Comparison of ENCODE assay signal across 19 mouse cellular contexts in the genomic region with DNA sequence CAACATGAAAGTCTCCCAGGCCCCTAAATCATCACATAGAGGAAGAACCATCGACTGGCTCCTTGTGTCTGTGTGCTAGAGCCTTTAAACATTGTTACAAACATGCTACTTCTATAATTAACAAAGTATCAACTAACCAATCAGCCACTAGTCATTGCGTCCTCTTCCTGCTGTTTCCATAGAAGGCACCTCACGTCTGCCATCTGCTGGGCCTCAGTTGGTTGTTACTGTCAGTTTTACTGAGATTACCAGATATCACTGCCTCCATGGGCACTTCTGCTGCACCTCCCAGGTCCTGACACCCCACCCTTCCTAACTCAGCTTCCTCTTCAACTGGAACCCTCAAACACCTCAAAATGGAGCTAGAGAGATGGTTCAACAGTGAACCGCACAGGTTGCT.
A peak's percentile ranks its signal among the peaks of the same experiment; 100 is the strongest.
DNase-seq lines count a peak whose midpoint lies in the region; ATAC-seq and TF ChIP-seq lines count a peak whose summit lies in the region.
"Had no signal": no experiment of that assay in that cellular context is flagged by ENCODE, and none has a peak within 500 bp of the region (broad histone marks: within the 10 kb centered on the region; RNA-seq: fewer than 3 reads in every experiment).

No protein-coding gene starts in this region.

- TF ChIP-seq POLR2A in CH12.LX (IDR thresholded peaks at IDR 0.05; ENCODE audit: low read depth, low read length): no peak

- H3K36me3 ChIP-seq in forebrain, postnatal 0 days (ENCODE audit: insufficient read depth): no peaks in the 10 kb centered on the region
- no peaks in the 10 kb centered on the region for H3K36me3 ChIP-seq in forebrain, embryonic 10.5 days (replicated peaks)
- H3K36me3 ChIP-seq in liver, embryonic 14.5 days (replicated peaks; ENCODE audit: control insufficient read depth, insufficient read depth, low read depth): no peaks in the 10 kb centered on the region
- H3K36me3 ChIP-seq in liver, embryonic 12.5 days: no peaks in the 10 kb centered on the region
- H3K36me3 ChIP-seq in CH12.LX (replicated peaks in 1 of 2; ENCODE audit: control insufficient read depth in 1 of 2, insufficient read depth in 1 of 2, low read length in 1 of 2): no peaks in the 10 kb centered on the region
- no peaks in the 10 kb centered on the region for H3K36me3 ChIP-seq in heart, embryonic 10.5 days
- H3K36me3 ChIP-seq: embryonic facial prominence, embryonic 10.5 days; hindbrain, embryonic 10.5 days; limb, embryonic 12.5 days; neural tube, embryonic 15.5 days had no signal

- dilution Hi-C loops in CH12.LX (cut with MboI; ENCODE audit: extremely low pct_ligation_motif_present, extremely low pct_unique_long_range_greater_than_20kb, low sequenced_read_pairs): no loop called here

- no peak overlapping the region for H3K9ac ChIP-seq in forebrain, postnatal 0 days
- no peak overlapping the region for H3K9ac ChIP-seq in liver, embryonic 14.5 days (replicated peaks)
- H3K9ac ChIP-seq in liver, embryonic 12.5 days: no peak overlapping the region
- no peak overlapping the region for H3K9ac ChIP-seq in CH12.LX (ENCODE audit: insufficient read depth, low read depth)
- H3K9ac ChIP-seq: limb, embryonic 12.5 days; neural tube, embryonic 15.5 days had no signal

- 53% methylated on average over 4 of the region's 4 CpGs for WGBS in forebrain, postnatal 0 days
- WGBS in forebrain, embryonic 10.5 days: 67% methylated on average over 4 of the region's 4 CpGs
- whole genome bisulfite sequencing in liver, embryonic 14.5 days (ENCODE audit: insufficient replicate concordance): 29% methylated on average over 4 of the region's 4 CpGs
- WGBS in liver, embryonic 12.5 days (ENCODE audit: insufficient replicate concordance): 36% methylated on average over 4 of the region's 4 CpGs
- WGBS in heart, embryonic 10.5 days: 52% methylated on average over 4 of the region's 4 CpGs

- ATAC-seq in forebrain, postnatal 0 days: no peak
- ATAC-seq in liver, embryonic 14.5 days (ENCODE audit: insufficient read depth): no peak
- no peak for ATAC-seq in liver, embryonic 12.5 days
- peak; percentile 54 for ATAC-seq in granulocyte monocyte progenitor cell, adult 5-6 weeks (replicated peaks; ENCODE audit: poor library complexity, severe bottlenecking)

- in situ Hi-C loops in CH12.LX (cut with MboI; ENCODE audit: low pct_ligation_motif_present, low pct_unique_long_range_greater_than_20kb, low sequenced_read_pairs): no loop called here

- no peaks in the 10 kb centered on the region for H3K27me3 ChIP-seq in forebrain, postnatal 0 days (ENCODE audit: insufficient read depth, low read length)
- no peaks in the 10 kb centered on the region for H3K27me3 ChIP-seq in forebrain, embryonic 10.5 days (ENCODE audit: poor library complexity, severe bottlenecking)
- no peaks in the 10 kb centered on the region for H3K27me3 ChIP-seq in liver, embryonic 14.5 days (ENCODE audit: control insufficient read depth, insufficient read depth, low read length)
- H3K27me3 ChIP-seq in liver, embryonic 12.5 days (replicated peaks): no peaks in the 10 kb centered on the region
- H3K27me3 ChIP-seq in CH12.LX (replicated peaks): peaks cover 18% of the 10 kb centered on the region
- no peaks in the 10 kb centered on the region for H3K27me3 ChIP-seq in heart, embryonic 10.5 days (ENCODE audit: insufficient read depth, poor library complexity, severe bottlenecking)
- H3K27me3 ChIP-seq: limb, embryonic 12.5 days; megakaryocyte, embryonic 14.5 days; neural tube, embryonic 15.5 days had no signal

- no peak for TF ChIP-seq EP300 in liver, embryonic 14.5 days (IDR thresholded peaks at IDR 0.05; ENCODE audit: low read depth)
- TF ChIP-seq EP300 in CH12.LX (IDR thresholded peaks at IDR 0.05; ENCODE audit: low read length): no peak

- no peak overlapping the region for H3K27ac ChIP-seq in forebrain, postnatal 0 days (ENCODE audit: low read depth, low read length)
- no peak overlapping the region for H3K27ac ChIP-seq in forebrain, embryonic 10.5 days
- H3K27ac ChIP-seq in liver, embryonic 14.5 days: no peak overlapping the region
- no peak overlapping the region for H3K27ac ChIP-seq in liver, embryonic 12.5 days
- no peak overlapping the region for H3K27ac ChIP-seq in CH12.LX (ENCODE audit: insufficient read depth, low read depth)
- H3K27ac ChIP-seq in heart, embryonic 10.5 days: no peak overlapping the region
- H3K27ac ChIP-seq: embryonic facial prominence, embryonic 10.5 days; hindbrain, embryonic 10.5 days; limb, embryonic 12.5 days; neural tube, embryonic 15.5 days had no signal

- no peak for DNase-seq in forebrain, postnatal 0 days
- DNase-seq in forebrain, embryonic 10.5 days (ENCODE audit: extremely low spot score, low spot score): no peak
- no peak for DNase-seq in liver, embryonic 14.5 days (ENCODE audit: low read depth in 3 of 3, low spot score in 3 of 3)
- DNase-seq in CH12.LX (ENCODE audit: extremely low read depth): peak; percentile 15
- DNase-seq in urinary bladder, adult 2 months (ENCODE audit: low spot score): no peak
- no peak for DNase-seq in heart, embryonic 10.5 days (ENCODE audit: low spot score)
- DNase-seq: adrenal gland, adult 2 months; cerebellum, adult 9-10 months; gastrocnemius, postnatal 36 days; kidney, postnatal 14 days; lung, adult 18-20 months had no signal

- no peak overlapping the region for H3K4me2 ChIP-seq in forebrain, postnatal 0 days (ENCODE audit: low read depth)
- no peak overlapping the region for H3K4me2 ChIP-seq in liver, embryonic 14.5 days (ENCODE audit: low read depth)
- no peak overlapping the region for H3K4me2 ChIP-seq in liver, embryonic 12.5 days
- H3K4me2 ChIP-seq in CH12.LX (ENCODE audit: insufficient read depth, low read depth, poor library complexity, severe bottlenecking): no peak overlapping the region
- H3K4me2 ChIP-seq: limb, embryonic 12.5 days; neural tube, embryonic 15.5 days had no signal

- peak; percentile 55 for TF ChIP-seq CTCF in forebrain, postnatal 0 days (IDR thresholded peaks at IDR 0.05; ENCODE audit: low read depth)
- peak; percentile 16; the same call in 1 of the 2 replicates for TF ChIP-seq CTCF in liver, embryonic 14.5 days (IDR thresholded peaks at IDR 0.05; ENCODE audit: low read depth)
- TF ChIP-seq CTCF in CH12.LX (conservative IDR thresholded peaks at IDR 0.05 in 1 of 2, IDR thresholded peaks at IDR 0.05 in 1 of 2; ENCODE audit: low read depth in 2 of 2, low read length in 2 of 2): peak in 1 of 2 experiments; percentile 51; a peak in 2 of 4 replicates

- no peaks in the 10 kb centered on the region for H3K4me1 ChIP-seq in forebrain, postnatal 0 days (ENCODE audit: insufficient read depth)
- 0 out of 2 replicates have a peak, but pooled peaks cover 5% of the 10 kb centered on the region for H3K4me1 ChIP-seq in forebrain, embryonic 10.5 days
- H3K4me1 ChIP-seq in liver, embryonic 14.5 days (replicated peaks; ENCODE audit: control insufficient read depth in 2 of 2, insufficient read depth in 2 of 2, low read length in 1 of 2): no peaks in the 10 kb centered on the region
- no peaks in the 10 kb centered on the region for H3K4me1 ChIP-seq in liver, embryonic 12.5 days
- no peaks in the 10 kb centered on the region for H3K4me1 ChIP-seq in CH12.LX (ENCODE audit: control insufficient read depth in 1 of 2, insufficient read depth in 2 of 2)
- H3K4me1 ChIP-seq in heart, embryonic 10.5 days: no peaks in the 10 kb centered on the region
- H3K4me1 ChIP-seq: embryonic facial prominence, embryonic 10.5 days; hindbrain, embryonic 10.5 days; limb, embryonic 12.5 days; megakaryocyte, embryonic 14.5 days; neural tube, embryonic 15.5 days had no signal

- H3K79me2 ChIP-seq in CH12.LX (replicated peaks; ENCODE audit: control insufficient read depth, extremely low read depth, insufficient read depth, poor library complexity, severe bottlenecking): no peaks in the 10 kb centered on the region

- no peaks in the 10 kb centered on the region for H3K9me3 ChIP-seq in forebrain, postnatal 0 days (ENCODE audit: low read length)
- H3K9me3 ChIP-seq in forebrain, embryonic 10.5 days: no peaks in the 10 kb centered on the region
- H3K9me3 ChIP-seq in liver, embryonic 14.5 days (ENCODE audit: control insufficient read depth, low read length): no peaks in the 10 kb centered on the region
- no peaks in the 10 kb centered on the region for H3K9me3 ChIP-seq in liver, embryonic 12.5 days (replicated peaks)
- no peaks in the 10 kb centered on the region for H3K9me3 ChIP-seq in CH12.LX (replicated peaks; ENCODE audit: low read length)
- no peaks in the 10 kb centered on the region for H3K9me3 ChIP-seq in heart, embryonic 10.5 days
- H3K9me3 ChIP-seq: embryonic facial prominence, embryonic 10.5 days; hindbrain, embryonic 10.5 days; limb, embryonic 12.5 days; neural tube, embryonic 15.5 days had no signal

- no peak overlapping the region for H3K4me3 ChIP-seq in forebrain, postnatal 0 days (ENCODE audit: low read depth, low read length)
- H3K4me3 ChIP-seq in forebrain, embryonic 10.5 days: no peak overlapping the region
- no peak overlapping the region for H3K4me3 ChIP-seq in liver, embryonic 14.5 days (ENCODE audit: insufficient read depth in 1 of 2, low read depth in 2 of 2, low read length in 2 of 2)
- no peak overlapping the region for H3K4me3 ChIP-seq in liver, embryonic 12.5 days
- H3K4me3 ChIP-seq in CH12.LX (replicated peaks in 1 of 3; ENCODE audit: low read depth in 2 of 3, low read length in 2 of 3, poor library complexity in 1 of 3): no peak overlapping the region
- H3K4me3 ChIP-seq in heart, embryonic 10.5 days: no peak overlapping the region
- H3K4me3 ChIP-seq: embryonic facial prominence, embryonic 10.5 days; erythroblast, embryonic 14.5 days; hindbrain, embryonic 10.5 days; limb, embryonic 12.5 days; megakaryocyte, embryonic 14.5 days; neural tube, embryonic 15.5 days had no signal

- TF ChIP-seq RAD21 in CH12.LX (IDR thresholded peaks at IDR 0.05; ENCODE audit: low read depth, low read length): peak; percentile 19

TF ChIP-seq in CH12.LX, 34 proteins besides CTCF, POLR2A, EP300 and RAD21:
- TF ChIP-seq HCFC1 (IDR thresholded peaks at IDR 0.05; ENCODE audit: low read depth, low read length) (no peak), SMC3 (IDR thresholded peaks at IDR 0.05; ENCODE audit: low read depth, low read length) (peak; percentile 21; the same call in 1 of the 2 replicates), IRF4 (IDR thresholded peaks at IDR 0.05; ENCODE audit: low read depth, low read length) (no peak)
